Mouse (Mus musculus) heart, postnatal 4 days (tissue): ENCODE measurements around the gene Fktn. TPM values are rescaled to one million over a fixed set of nuclear protein-coding genes. Genes with fewer than 3 reads are reported as not detected.
"Not testable (repeated sequence)": the region's sequence is repeated elsewhere in the genome, so short reads cannot be mapped to it uniquely, and the experiment has no call there.

Source experiments
- DNase-seq: peaks from one replicate; pipeline ENCODE4 v3.0.0; 2021
- total RNA-seq, 2 experiments: library from RNA; stranded (reverse); gene quantifications; 2 replicates each; pipeline ENCODE4 v1.2.3; 2021

The Fktn gene
- total RNA-seq = 10 to 100 TPM; 12.4 to 13.5 TPM

GRCm38 (mm10) chr4:53713704-53714050 lies at the start of gene Fktn:
Gene Fktn (plus strand): TSS chr4:53713998.
- no peak for DNase-seq

GRCm38 (mm10) chr4:53682092-53682491 lies 31.7 kb upstream of the Fktn start:
- DNase-seq = no peak

- DNase-seq = no peak
Observed at GRCm38 (mm10) chr4:53688965-53689364, 24.8 kb upstream of the Fktn start.

GRCm38 (mm10) chr4:53691418-53691817 lies 22.4 kb upstream of the Fktn start:
- DNase-seq = no peak

- not testable (repeated sequence) for DNase-seq
Observed at GRCm38 (mm10) chr4:53709166-53709565, 4.6 kb upstream of the Fktn start.

GRCm38 (mm10) chr4:53710021-53710420 lies 3.8 kb upstream of the Fktn start:
- no peak for DNase-seq

- DNase-seq = no peak
Observed at GRCm38 (mm10) chr4:53710555-53711328, 3.1 kb upstream of the Fktn start.

- DNase-seq = peak; percentile 93
Observed at GRCm38 (mm10) chr4:53714051-53714814, 435 bp downstream of the Fktn start.

GRCm38 (mm10) chr4:53715977-53716376 lies 2.2 kb downstream of the Fktn start:
- no peak for DNase-seq

- no peak for DNase-seq
Observed at GRCm38 (mm10) chr4:53717546-53717945, 3.7 kb downstream of the Fktn start.

- DNase-seq = no peak
Observed at GRCm38 (mm10) chr4:53718261-53718660, 4.5 kb downstream of the Fktn start.

GRCm38 (mm10) chr4:53722506-53722905 lies 8.7 kb downstream of the Fktn start:
- no peak for DNase-seq

- not testable (repeated sequence) for DNase-seq
Observed at GRCm38 (mm10) chr4:53726100-53726499, 12.3 kb downstream of the Fktn start.

GRCm38 (mm10) chr4:53728121-53728520 lies 14.3 kb downstream of the Fktn start:
- no peak for DNase-seq

GRCm38 (mm10) chr4:53738956-53739616 lies 25.3 kb downstream of the Fktn start:
- DNase-seq = peak; percentile 64

GRCm38 (mm10) chr4:53749831-53750230 lies 36.0 kb downstream of the Fktn start:
- DNase-seq = no peak

- DNase-seq = peak; percentile 9
Observed at GRCm38 (mm10) chr4:53750391-53751120, 36.8 kb downstream of the Fktn start.

- no peak for DNase-seq
Observed at GRCm38 (mm10) chr4:53757030-53757429, 43.2 kb downstream of the Fktn start.

GRCm38 (mm10) chr4:53758764-53759163 lies 45.0 kb downstream of the Fktn start:
- DNase-seq = no peak

- DNase-seq = no peak
Observed at GRCm38 (mm10) chr4:53759678-53760077, 45.9 kb downstream of the Fktn start.

- no peak for DNase-seq
Observed at GRCm38 (mm10) chr4:53762501-53762900, 48.7 kb downstream of the Fktn start.

- DNase-seq = no peak
Observed at GRCm38 (mm10) chr4:53770958-53771735, 57.3 kb downstream of the Fktn start.
